Mouse (Mus musculus) kidney, adult 10 weeks (tissue): ENCODE data around the gene Zfp689. TPM values are rescaled to one million over a fixed set of nuclear protein-coding genes. Genes with fewer than 3 reads are reported as not detected.

Source experiments
- polyA plus RNA-seq: library from polyadenylated mRNA; stranded (reverse); fragments of 350-450 nt; fragmentation: Illumina TruSeq; extraction: RNeasy Lipid Tissue Mini Kit (QIAGEN cat#74804); gene quantifications from one replicate; pipeline ENCODE4 v1.2.3, GENCODE M21; 2014; ENCODE audit warnings: low read depth, low replicate concordance

The Zfp689 gene
- polyA plus RNA-seq, result 0.89 TPM

GRCm38 (mm10) chr7:127448521-127449300, at the start of gene Zfp689:
Gene Zfp689 (minus strand): TSS chr7:127449158.

GRCm38 (mm10) chr7:127478635-127479317, 29.8 kb upstream of the Zfp689 start, which contains the start of gene Fbrs:
Gene Fbrs (plus strand): TSS chr7:127479199.

GRCm38 (mm10) chr7:127459311-127459710, 10.4 kb upstream of the Zfp689 start, which contains the start of gene Prr14:
Gene Prr14 (plus strand): TSS chr7:127459611.

GRCm38 (mm10) chr7:127421388-127422191, 27.4 kb downstream of the Zfp689 start, which contains the start of gene Zfp688:
Gene Zfp688 (minus strand): TSS chr7:127422068.

GRCm38 (mm10) chr7:127406002-127406987, 42.7 kb downstream of the Zfp689 start, which contains the start of gene Zfp764:
Gene Zfp764 (minus strand): TSS chr7:127406822.

GRCm38 (mm10) chr7:127393157-127393943, 55.6 kb downstream of the Zfp689 start, which contains the start of gene E430018J23Rik:
Gene E430018J23Rik (minus strand): TSS chr7:127393629.

Other genes with a start within 250 kb of the Zfp689 start
- 1.9 TPM for gene Tbc1d10b, start 240.7 kb downstream of the Zfp689 start, polyA plus RNA-seq
- not detected for gene Mylpf, start 240.3 kb downstream of the Zfp689 start, polyA plus RNA-seq
- 1.3 TPM for gene Zfp553, start 216.1 kb downstream of the Zfp689 start, polyA plus RNA-seq
- gene Sept1, start 216.0 kb downstream of the Zfp689 start, polyA plus RNA-seq, result not detected
- not detected for gene Zfp771, start 204.9 kb downstream of the Zfp689 start, polyA plus RNA-seq
- not detected for gene Dctpp1, start 188.4 kb downstream of the Zfp689 start, polyA plus RNA-seq
- 208 TPM for gene Sephs2, start 175.1 kb downstream of the Zfp689 start, polyA plus RNA-seq
- gene Itgal, start 152.9 kb downstream of the Zfp689 start, polyA plus RNA-seq, result 0.16 TPM
- 4.7 TPM for gene Zfp768, start 103.6 kb downstream of the Zfp689 start, polyA plus RNA-seq
- 1.6 TPM for gene Zfp747, start 73.1 kb downstream of the Zfp689 start, polyA plus RNA-seq
- gene 9130019O22Rik, start 62.0 kb downstream of the Zfp689 start, polyA plus RNA-seq, result 0.97 TPM
- gene E430018J23Rik, start 55.5 kb downstream of the Zfp689 start, polyA plus RNA-seq, result 0.69 TPM
- 2.5 TPM for gene Zfp764, start 42.3 kb downstream of the Zfp689 start, polyA plus RNA-seq
- gene Zfp688, start 27.1 kb downstream of the Zfp689 start, polyA plus RNA-seq, result 0.89 TPM
- gene Prr14, start 10.5 kb upstream of the Zfp689 start, polyA plus RNA-seq, result 10.5 TPM
- 6.2 TPM for gene Fbrs, start 30.0 kb upstream of the Zfp689 start, polyA plus RNA-seq
- 7.5 TPM for gene Srcap, start 62.8 kb upstream of the Zfp689 start, polyA plus RNA-seq
- 4.0 TPM for gene Gm42715, start 70.4 kb upstream of the Zfp689 start, polyA plus RNA-seq
- not detected for gene Tmem265, start 112.2 kb upstream of the Zfp689 start, polyA plus RNA-seq
- 15.2 TPM for gene Phkg2, start 124.2 kb upstream of the Zfp689 start, polyA plus RNA-seq
- 0.73 TPM for gene Ccdc189, start 139.4 kb upstream of the Zfp689 start, polyA plus RNA-seq
- gene Rnf40, start 139.6 kb upstream of the Zfp689 start, polyA plus RNA-seq, result 1.3 TPM
- gene Zfp629, start 166.6 kb upstream of the Zfp689 start, polyA plus RNA-seq, result 6.6 TPM